Mouse (Mus musculus): ENCODE data around the gene Hoxd13.
A peak's percentile ranks its signal among the peaks of the same experiment; 100 is the strongest.

GRCm38 (mm10) chr2:74663291-74663925, 4.7 kb upstream of the Hoxd13 start:
- no peak for TF ChIP-seq EP300 (IDR thresholded peaks at IDR 0.05; ENCODE audit: low read depth)
- peak; percentile 55 for TF ChIP-seq CTCF (IDR thresholded peaks at IDR 0.05; ENCODE audit: low read depth)
